Mouse (Mus musculus): ENCODE data around the gene Gm45717. TPM values are rescaled to one million over a fixed set of nuclear protein-coding genes. Genes with fewer than 3 reads are reported as not detected.

Gene Gm45717
- total and polyA plus RNA-seq, 3 experiments, result not detected

- no peaks in the 10 kb centered on the region for H3K36me3 ChIP-seq (ENCODE audit: control insufficient read depth, insufficient read depth, low read length)
- 64% methylated on average over 14 of the region's 14 CpGs for WGBS
- TF ChIP-seq CTCF (IDR thresholded peaks at IDR 0.05) (no peak), POLR2A (IDR thresholded peaks at IDR 0.05; ENCODE audit: insufficient read depth, low read depth, low read length) (no peak), EP300 (IDR thresholded peaks at IDR 0.05; ENCODE audit: insufficient read depth, low read depth, low read length) (no peak)
- H3K4me1 ChIP-seq (ENCODE audit: control insufficient read depth, insufficient read depth, low read length), result no peaks in the 10 kb centered on the region
- DNase-seq, result no peak
- no peak overlapping the region for H3K9ac ChIP-seq (ENCODE audit: low read depth, low read length)
- no peaks in the 10 kb centered on the region for H3K27me3 ChIP-seq (ENCODE audit: control insufficient read depth, insufficient read depth, low read length)
- no peaks in the 10 kb centered on the region for H3K79me2 ChIP-seq (replicated peaks; ENCODE audit: control insufficient read depth, insufficient read depth, low read length)
- H3K4me3 ChIP-seq, result no peak overlapping the region
- intact Hi-C loops (cut with DNase I), result no loop called here
- H3K27ac ChIP-seq, result no peak overlapping the region
Measured at GRCm38 (mm10) chr7:140991117-140991689, 35.5 kb upstream of the Gm45717 start.

GRCm38 (mm10) chr7:140990622-140991021 lies 34.9 kb upstream of the Gm45717 start:
- Histone ChIP-seq H3K27me3 (ENCODE audit: control insufficient read depth, insufficient read depth, low read length) (no peaks in the 10 kb centered on the region), H3K27ac (no peak overlapping the region), H3K9ac (ENCODE audit: low read depth, low read length) (no peak overlapping the region), H3K36me3 (ENCODE audit: control insufficient read depth, insufficient read depth, low read length) (no peaks in the 10 kb centered on the region), H3K4me3 (no peak overlapping the region), H3K79me2 (replicated peaks; ENCODE audit: control insufficient read depth, insufficient read depth, low read length) (no peaks in the 10 kb centered on the region), H3K4me1 (ENCODE audit: control insufficient read depth, insufficient read depth, low read length) (no peaks in the 10 kb centered on the region)
- WGBS, result 64% methylated on average over 5 of the region's 5 CpGs
- intact Hi-C loops (cut with DNase I), result no loop called here
- TF ChIP-seq CTCF (IDR thresholded peaks at IDR 0.05), result no peak
- TF ChIP-seq EP300 (IDR thresholded peaks at IDR 0.05; ENCODE audit: insufficient read depth, low read depth, low read length), result no peak
- TF ChIP-seq POLR2A (IDR thresholded peaks at IDR 0.05; ENCODE audit: insufficient read depth, low read depth, low read length), result no peak
- DNase-seq, result no peak

GRCm38 (mm10) chr7:140990185-140990584 lies 34.4 kb upstream of the Gm45717 start:
- H3K27me3 ChIP-seq (ENCODE audit: control insufficient read depth, insufficient read depth, low read length), result no peaks in the 10 kb centered on the region
- intact Hi-C loops (cut with DNase I), result no loop called here
- no peak overlapping the region for H3K9ac ChIP-seq (ENCODE audit: low read depth, low read length)
- H3K4me1 ChIP-seq (ENCODE audit: control insufficient read depth, insufficient read depth, low read length), result no peaks in the 10 kb centered on the region
- H3K4me3 ChIP-seq, result no peak overlapping the region
- WGBS, result 60% methylated on average over 6 of the region's 6 CpGs
- DNase-seq, result no peak
- no peaks in the 10 kb centered on the region for H3K79me2 ChIP-seq (replicated peaks; ENCODE audit: control insufficient read depth, insufficient read depth, low read length)
- no peak overlapping the region for H3K27ac ChIP-seq
- no peaks in the 10 kb centered on the region for H3K36me3 ChIP-seq (ENCODE audit: control insufficient read depth, insufficient read depth, low read length)
- no peak for TF ChIP-seq POLR2A (IDR thresholded peaks at IDR 0.05; ENCODE audit: insufficient read depth, low read depth, low read length)
- TF ChIP-seq CTCF (IDR thresholded peaks at IDR 0.05), result no peak
- TF ChIP-seq EP300 (IDR thresholded peaks at IDR 0.05; ENCODE audit: insufficient read depth, low read depth, low read length), result no peak

GRCm38 (mm10) chr7:140989022-140989421 lies 33.3 kb upstream of the Gm45717 start:
- no peak for TF ChIP-seq POLR2A (IDR thresholded peaks at IDR 0.05; ENCODE audit: insufficient read depth, low read depth, low read length)
- no peak overlapping the region for H3K4me3 ChIP-seq
- no peak overlapping the region for H3K27ac ChIP-seq
- intact Hi-C loops (cut with DNase I), result no loop called here
- no peak for DNase-seq
- no peaks in the 10 kb centered on the region for H3K4me1 ChIP-seq (ENCODE audit: control insufficient read depth, insufficient read depth, low read length)
- no peak overlapping the region for H3K9ac ChIP-seq (ENCODE audit: low read depth, low read length)
- H3K36me3 ChIP-seq (ENCODE audit: control insufficient read depth, insufficient read depth, low read length), result no peaks in the 10 kb centered on the region
- H3K79me2 ChIP-seq (replicated peaks; ENCODE audit: control insufficient read depth, insufficient read depth, low read length), result no peaks in the 10 kb centered on the region
- no peaks in the 10 kb centered on the region for H3K27me3 ChIP-seq (ENCODE audit: control insufficient read depth, insufficient read depth, low read length)
- WGBS, result 68% methylated on average over 4 of the region's 4 CpGs

- no peak for TF ChIP-seq POLR2A (IDR thresholded peaks at IDR 0.05; ENCODE audit: insufficient read depth, low read depth, low read length)
- no peak for TF ChIP-seq EP300 (IDR thresholded peaks at IDR 0.05; ENCODE audit: insufficient read depth, low read depth, low read length)
- TF ChIP-seq CTCF (IDR thresholded peaks at IDR 0.05), result no peak
- intact Hi-C loops (cut with DNase I), result no loop called here
- H3K36me3 ChIP-seq (ENCODE audit: control insufficient read depth, insufficient read depth, low read length), result no peaks in the 10 kb centered on the region
- no peak overlapping the region for H3K27ac ChIP-seq
- WGBS, result 82% methylated on average over 17 of the region's 17 CpGs
- H3K4me3 ChIP-seq, result no peak overlapping the region
- no peaks in the 10 kb centered on the region for H3K27me3 ChIP-seq (ENCODE audit: control insufficient read depth, insufficient read depth, low read length)
- no peak overlapping the region for H3K9ac ChIP-seq (ENCODE audit: low read depth, low read length)
- no peak for DNase-seq
- no peaks in the 10 kb centered on the region for H3K4me1 ChIP-seq (ENCODE audit: control insufficient read depth, insufficient read depth, low read length)
- no peaks in the 10 kb centered on the region for H3K79me2 ChIP-seq (replicated peaks; ENCODE audit: control insufficient read depth, insufficient read depth, low read length)
Measured at GRCm38 (mm10) chr7:140987182-140988138, 31.7 kb upstream of the Gm45717 start.

- Histone ChIP-seq H3K27me3 (ENCODE audit: control insufficient read depth, insufficient read depth, low read length) (no peaks in the 10 kb centered on the region), H3K36me3 (ENCODE audit: control insufficient read depth, insufficient read depth, low read length) (no peaks in the 10 kb centered on the region), H3K4me1 (ENCODE audit: control insufficient read depth, insufficient read depth, low read length) (no peaks in the 10 kb centered on the region), H3K9ac (ENCODE audit: low read depth, low read length) (no peak overlapping the region), H3K79me2 (replicated peaks; ENCODE audit: control insufficient read depth, insufficient read depth, low read length) (no peaks in the 10 kb centered on the region), H3K27ac (no peak overlapping the region), H3K4me3 (no peak overlapping the region)
- TF ChIP-seq POLR2A (IDR thresholded peaks at IDR 0.05; ENCODE audit: insufficient read depth, low read depth, low read length) (no peak), EP300 (IDR thresholded peaks at IDR 0.05; ENCODE audit: insufficient read depth, low read depth, low read length) (no peak), CTCF (IDR thresholded peaks at IDR 0.05) (no peak)
- intact Hi-C loops (cut with DNase I), result no loop called here
- DNase-seq, result no peak
- WGBS, result 64% methylated on average over 7 of the region's 7 CpGs
Measured at GRCm38 (mm10) chr7:140982971-140983370, 27.2 kb upstream of the Gm45717 start.
